Mouse (Mus musculus) erythroblast, embryonic 14.5 days (primary cell): ENCODE results near the gene Tspan18. TPM values are rescaled to one million over a fixed set of nuclear protein-coding genes. Genes with fewer than 3 reads are reported as not detected.

Source experiments
- H3K27me3 ChIP-seq: 2 replicates; pipeline ENCODE4 v1.6.1; 2012; ENCODE audit warnings: inconsistent platforms; ENCODE audit not compliant: control insufficient read depth
- H3K36me3 ChIP-seq: 2 replicates; pipeline ENCODE4 v1.6.1; 2012; ENCODE audit warnings: mild to moderate bottlenecking, inconsistent platforms; ENCODE audit not compliant: control insufficient read depth
- H3K4me1 ChIP-seq: 2 replicates; pipeline ENCODE4 v1.6.1; 2012; ENCODE audit warnings: inconsistent platforms; ENCODE audit not compliant: control insufficient read depth
- H3K4me3 ChIP-seq: replicated peaks from 2 replicates; pipeline ENCODE3; 2012; ENCODE audit warnings: moderate library complexity, mild to moderate bottlenecking, inconsistent platforms
- H3K9me3 ChIP-seq: 2 replicates; pipeline ENCODE4 v1.6.1; 2012; ENCODE audit warnings: low read length, inconsistent platforms, mixed read lengths; ENCODE audit not compliant: control insufficient read depth
- GATA1 ChIP-seq: IDR thresholded peaks from 2 replicates; pipeline ENCODE4 v1.6.1; 2012; ENCODE audit warnings: low read length, inconsistent platforms, mixed read lengths
- TAL1 ChIP-seq: IDR thresholded peaks from 3 replicates; pipeline ENCODE4 v1.6.1; 2012; ENCODE audit warnings: low read length, inconsistent platforms, mixed read lengths
- polyA plus RNA-seq: library from polyadenylated mRNA; stranded (reverse); fragments of >175 nt; gene quantifications from 2 replicates; pipeline ENCODE4 v1.2.3, GENCODE M21; 2012

The Tspan18 gene
- polyA plus RNA-seq: 0.18 and 0.50 TPM in 2 replicates

GRCm38 (mm10) chr2:93333817-93334731 is at the start of gene Tspan18:
TSS of gene Tspan18 (minus strand) at chr2:93334505.
- Histone ChIP-seq H3K36me3 (no peaks in the 10 kb centered on the region), H3K4me1 (peaks cover 22% of the 10 kb centered on the region), H3K9me3 (peaks cover 2% of the 10 kb centered on the region; the same call in 1 of the 2 replicates), H3K4me3 (peak within 1 kb of the TSS; percentile 69), H3K27me3 (peaks cover 66% of the 10 kb centered on the region)
- TF ChIP-seq GATA1: no peak
- TF ChIP-seq TAL1: no peak

GRCm38 (mm10) chr2:93383831-93384230 is 49.5 kb upstream of the Tspan18 start:
- Histone ChIP-seq H3K4me3 (no peak overlapping the region), H3K27me3 (no peaks in the 10 kb centered on the region; the same call in 1 of the 2 replicates)
- no peak for TF ChIP-seq GATA1
- no peak for TF ChIP-seq TAL1

GRCm38 (mm10) chr2:93380680-93381089 is 46.4 kb upstream of the Tspan18 start:
- Histone ChIP-seq H3K4me1 (no peaks in the 10 kb centered on the region), H3K9me3 (no peaks in the 10 kb centered on the region), H3K27me3 (no peaks in the 10 kb centered on the region), H3K4me3 (no peak overlapping the region), H3K36me3 (no peaks in the 10 kb centered on the region)
- TF ChIP-seq GATA1 (no peak), TAL1 (no peak)

More at GRCm38 (mm10) chr2:93383831-93384230, 49.5 kb upstream of the Tspan18 start:
- H3K4me1 ChIP-seq: no peaks in the 10 kb centered on the region
- no peaks in the 10 kb centered on the region for H3K9me3 ChIP-seq
- no peaks in the 10 kb centered on the region for H3K36me3 ChIP-seq

GRCm38 (mm10) chr2:93377797-93378196 is 43.5 kb upstream of the Tspan18 start:
- no peaks in the 10 kb centered on the region for H3K27me3 ChIP-seq
- H3K9me3 ChIP-seq: no peaks in the 10 kb centered on the region
- H3K4me3 ChIP-seq: no peak overlapping the region
- no peaks in the 10 kb centered on the region for H3K4me1 ChIP-seq
- no peaks in the 10 kb centered on the region for H3K36me3 ChIP-seq
- TF ChIP-seq GATA1: no peak
- TF ChIP-seq TAL1: no peak

- no peaks in the 10 kb centered on the region for H3K36me3 ChIP-seq
- H3K4me3 ChIP-seq: no peak overlapping the region
- TF ChIP-seq TAL1: no peak
- no peak for TF ChIP-seq GATA1
- H3K4me1 ChIP-seq: no peaks in the 10 kb centered on the region
- no peaks in the 10 kb centered on the region for H3K27me3 ChIP-seq
- H3K9me3 ChIP-seq: no peaks in the 10 kb centered on the region
These were observed 42.9 kb upstream of the Tspan18 start for GRCm38 (mm10) chr2:93377157-93377556.

GRCm38 (mm10) chr2:93372872-93373271 is 38.6 kb upstream of the Tspan18 start:
- H3K36me3 ChIP-seq: no peaks in the 10 kb centered on the region
- no peaks in the 10 kb centered on the region for H3K4me1 ChIP-seq
- H3K4me3 ChIP-seq: no peak overlapping the region
- TF ChIP-seq GATA1 (no peak), TAL1 (no peak)
- H3K27me3 ChIP-seq: peaks cover 18% of the 10 kb centered on the region
- no peaks in the 10 kb centered on the region for H3K9me3 ChIP-seq

- TF ChIP-seq GATA1 (no peak), TAL1 (no peak)
- Histone ChIP-seq H3K27me3 (peaks cover 20% of the 10 kb centered on the region), H3K9me3 (no peaks in the 10 kb centered on the region), H3K4me1 (no peaks in the 10 kb centered on the region), H3K4me3 (no peak overlapping the region), H3K36me3 (no peaks in the 10 kb centered on the region)
These were observed 37.8 kb upstream of the Tspan18 start for GRCm38 (mm10) chr2:93372097-93372571.

- no peak overlapping the region for H3K4me3 ChIP-seq
- H3K4me1 ChIP-seq: no peaks in the 10 kb centered on the region
- no peak for TF ChIP-seq GATA1
- no peak for TF ChIP-seq TAL1
- H3K9me3 ChIP-seq: no peaks in the 10 kb centered on the region
- peaks cover 27% of the 10 kb centered on the region for H3K27me3 ChIP-seq
- no peaks in the 10 kb centered on the region for H3K36me3 ChIP-seq
These were observed 34.6 kb upstream of the Tspan18 start for GRCm38 (mm10) chr2:93368954-93369353.

- Histone ChIP-seq H3K36me3 (no peaks in the 10 kb centered on the region), H3K27me3 (peaks cover 27% of the 10 kb centered on the region), H3K9me3 (no peaks in the 10 kb centered on the region), H3K4me1 (no peaks in the 10 kb centered on the region), H3K4me3 (no peak overlapping the region)
- no peak for TF ChIP-seq GATA1
- TF ChIP-seq TAL1: no peak
These were observed 33.7 kb upstream of the Tspan18 start for GRCm38 (mm10) chr2:93367962-93368361.
